8 mouse cellular contexts compared by ENCODE assay signal in the genomic region with DNA sequence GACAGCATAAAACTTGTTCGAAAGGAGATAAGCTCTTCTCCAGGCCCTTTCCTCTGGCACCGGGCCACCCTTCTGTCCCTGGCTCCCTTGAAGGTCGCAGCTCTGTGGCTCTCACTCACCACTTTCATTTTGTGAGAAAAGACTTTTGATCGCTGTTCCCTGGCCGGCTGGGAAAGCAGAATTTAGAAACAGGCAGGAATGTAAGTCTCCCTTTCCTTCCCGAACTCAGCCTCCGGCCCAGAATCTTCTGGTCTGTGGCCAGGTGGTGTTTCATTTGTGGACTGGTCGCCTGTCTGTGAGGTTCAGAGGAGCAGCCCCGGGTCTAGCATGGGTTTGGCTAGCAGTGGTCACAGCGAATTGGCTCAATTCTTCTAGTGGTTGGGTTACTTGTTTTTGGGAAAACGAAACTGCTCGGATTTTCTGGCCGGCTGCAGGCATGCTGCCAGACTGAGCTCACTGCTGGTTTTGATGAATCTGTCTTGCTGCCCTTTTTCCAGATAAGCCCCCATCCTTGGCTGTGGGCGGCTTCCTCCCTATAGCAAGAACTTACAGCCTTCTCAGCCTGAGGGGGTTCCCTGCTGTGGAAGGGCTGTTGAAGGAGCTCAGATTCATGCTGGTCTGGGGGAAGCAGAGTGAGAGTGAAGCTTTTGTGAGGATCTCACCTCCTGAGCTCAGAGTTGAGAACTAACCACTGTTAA. TPM values are rescaled to one million over a fixed set of nuclear protein-coding genes. Genes with fewer than 3 reads are reported as not detected.
DNase-seq lines count a peak whose midpoint lies in the region; ATAC-seq and TF ChIP-seq lines count a peak whose summit lies in the region.

A gene (minus strand): TSS at position 362 of the 698 bp plus-strand sequence.

- no peaks in the 10 kb centered on the region for H3K9me3 ChIP-seq in intestine, embryonic 16.5 days (ENCODE audit: control insufficient read depth, low read length)
- no peaks in the 10 kb centered on the region for H3K9me3 ChIP-seq in limb, embryonic 14.5 days (ENCODE audit: control insufficient read depth, low read length)
- no peaks in the 10 kb centered on the region for H3K9me3 ChIP-seq in midbrain, embryonic 13.5 days
- H3K9me3 ChIP-seq in stomach, embryonic 14.5 days (ENCODE audit: control insufficient read depth, low read depth, low read length): no peaks in the 10 kb centered on the region

- peak; percentile 74 for ATAC-seq in intestine, embryonic 16.5 days
- ATAC-seq in limb, embryonic 14.5 days (ENCODE audit: low FRiP score, low read depth): no peak
- no peak for ATAC-seq in midbrain, embryonic 13.5 days
- ATAC-seq in stomach, embryonic 14.5 days (ENCODE audit: insufficient number of reproducible peaks, insufficient read depth, low FRiP score, low read depth): peak; percentile 57; the same call in 1 of the 2 replicates

- H3K4me1 ChIP-seq in thymus, adult 2 months (replicated peaks; ENCODE audit: control insufficient read depth, insufficient read depth, low read length): peaks cover 11% of the 10 kb centered on the region
- peaks cover 13% of the 10 kb centered on the region for H3K4me1 ChIP-seq in intestine, embryonic 16.5 days (ENCODE audit: control insufficient read depth, insufficient read depth, low read length)
- H3K4me1 ChIP-seq in limb, embryonic 14.5 days (ENCODE audit: control insufficient read depth, insufficient read depth, low read length): peaks cover 5% of the 10 kb centered on the region; the same call in 1 of the 2 replicates
- peaks cover 17% of the 10 kb centered on the region for H3K4me1 ChIP-seq in midbrain, embryonic 13.5 days (replicated peaks)
- peaks cover 8% of the 10 kb centered on the region; the same call in 1 of the 2 replicates for H3K4me1 ChIP-seq in stomach, embryonic 14.5 days (ENCODE audit: control insufficient read depth, insufficient read depth, low read length)

- peak within 1 kb of the TSS; percentile 72 for H3K4me3 ChIP-seq in thymus, adult 2 months (ENCODE audit: control insufficient read depth, insufficient read depth, low read length)
- peak within 1 kb of the TSS; percentile 51 for H3K4me3 ChIP-seq in intestine, embryonic 16.5 days (ENCODE audit: low read length)
- H3K4me3 ChIP-seq in limb, embryonic 14.5 days (replicated peaks; ENCODE audit: low read length): peak within 1 kb of the TSS; percentile 45
- peak within 1 kb of the TSS; percentile 34 for H3K4me3 ChIP-seq in midbrain, embryonic 13.5 days (replicated peaks)
- H3K4me3 ChIP-seq in stomach, embryonic 14.5 days (ENCODE audit: low read depth, low read length): peak within 1 kb of the TSS; percentile 41

- TF ChIP-seq CTCF in thymus, adult 2 months (IDR thresholded peaks at IDR 0.05; ENCODE audit: borderline replicate concordance, control insufficient read depth, extremely low read depth, insufficient read depth, low read length, poor library complexity): no peak

- H3K36me3 ChIP-seq in thymus, adult 2 months (ENCODE audit: control insufficient read depth, insufficient read depth, low read length): no peaks in the 10 kb centered on the region
- H3K36me3 ChIP-seq in intestine, embryonic 16.5 days (ENCODE audit: control insufficient read depth, insufficient read depth, low read length): no peaks in the 10 kb centered on the region
- H3K36me3 ChIP-seq in limb, embryonic 14.5 days (ENCODE audit: control insufficient read depth, insufficient read depth, low read length): no peaks in the 10 kb centered on the region; the same call in 1 of the 2 replicates
- no peaks in the 10 kb centered on the region for H3K36me3 ChIP-seq in midbrain, embryonic 13.5 days
- H3K36me3 ChIP-seq in stomach, embryonic 14.5 days (ENCODE audit: control insufficient read depth, insufficient read depth, low read length): no peaks in the 10 kb centered on the region

- TF ChIP-seq POLR2A in thymus, adult 2 months (IDR thresholded peaks at IDR 0.05; ENCODE audit: control insufficient read depth, extremely low read depth, insufficient read depth, low read length, poor library complexity): no peak
- TF ChIP-seq POLR2A in limb, embryonic 14.5 days (IDR thresholded peaks at IDR 0.05; ENCODE audit: borderline replicate concordance, extremely low read depth, insufficient read depth, insufficient read length): no peak

- peak within 1 kb of the TSS; percentile 72 for H3K9ac ChIP-seq in intestine, embryonic 16.5 days (ENCODE audit: low read depth, low read length)
- peak within 1 kb of the TSS; percentile 60 for H3K9ac ChIP-seq in limb, embryonic 14.5 days (ENCODE audit: low read depth, low read length, severe bottlenecking)
- H3K9ac ChIP-seq in midbrain, embryonic 13.5 days (replicated peaks): peak within 1 kb of the TSS; percentile 52
- H3K9ac ChIP-seq in stomach, embryonic 14.5 days (replicated peaks; ENCODE audit: low read depth, low read length): peak within 1 kb of the TSS; percentile 25; the same call in 1 of the 2 replicates

- peak within 1 kb of the TSS; percentile 40; the same call in 1 of the 2 replicates for H3K27ac ChIP-seq in thymus, adult 2 months (ENCODE audit: control insufficient read depth, insufficient read depth, low read length)
- H3K27ac ChIP-seq in intestine, embryonic 16.5 days (ENCODE audit: low read length): peak within 1 kb of the TSS; percentile 78
- H3K27ac ChIP-seq in limb, embryonic 14.5 days (replicated peaks; ENCODE audit: low read depth, low read length): no peak within 1 kb of the TSS; the same call in 1 of the 2 replicates
- no peak within 1 kb of the TSS for H3K27ac ChIP-seq in midbrain, embryonic 13.5 days
- peak within 1 kb of the TSS; percentile 44; the same call in 1 of the 2 replicates for H3K27ac ChIP-seq in stomach, embryonic 14.5 days (ENCODE audit: low read length)

- DNase-seq in thymus, adult 2 months: no peak
- DNase-seq in thymus, adult 18-20 months: no peak
- peak; percentile 31 for DNase-seq in embryo, embryonic 10 days (ENCODE audit: low spot score)
- DNase-seq in heart, adult 11 months: peak; percentile 97
- peak; percentile 49 for DNase-seq in limb, embryonic 14.5 days (ENCODE audit: low spot score)

- WGBS in thymus, adult 2 months: 4% methylated on average over 14 of the region's 14 CpGs
- WGBS in intestine, embryonic 16.5 days: 9% methylated on average over 14 of the region's 14 CpGs
- 5% methylated on average over 14 of the region's 14 CpGs for WGBS in limb, embryonic 14.5 days
- 7% methylated on average over 14 of the region's 14 CpGs for WGBS in midbrain, embryonic 13.5 days
- 5% methylated on average over 14 of the region's 14 CpGs for WGBS in stomach, embryonic 14.5 days

- H3K4me2 ChIP-seq in intestine, embryonic 16.5 days (ENCODE audit: low read depth, low read length): peak within 1 kb of the TSS; percentile 88
- peak within 1 kb of the TSS; percentile 89 for H3K4me2 ChIP-seq in limb, embryonic 14.5 days (replicated peaks; ENCODE audit: low read depth, low read length, severe bottlenecking)
- H3K4me2 ChIP-seq in midbrain, embryonic 13.5 days (replicated peaks): peak within 1 kb of the TSS; percentile 58
- H3K4me2 ChIP-seq in stomach, embryonic 14.5 days (replicated peaks; ENCODE audit: low read depth, low read length): peak within 1 kb of the TSS; percentile 67

- no peaks in the 10 kb centered on the region for H3K27me3 ChIP-seq in thymus, adult 2 months (ENCODE audit: control insufficient read depth, insufficient read depth, low read length)
- H3K27me3 ChIP-seq in intestine, embryonic 16.5 days (replicated peaks; ENCODE audit: control insufficient read depth, insufficient read depth, low read length): no peaks in the 10 kb centered on the region
- no peaks in the 10 kb centered on the region for H3K27me3 ChIP-seq in limb, embryonic 14.5 days (ENCODE audit: control insufficient read depth, insufficient read depth, low read length)
- peaks cover 22% of the 10 kb centered on the region; the same call in 1 of the 2 replicates for H3K27me3 ChIP-seq in midbrain, embryonic 13.5 days
- no peaks in the 10 kb centered on the region for H3K27me3 ChIP-seq in stomach, embryonic 14.5 days (ENCODE audit: control insufficient read depth, insufficient read depth, low read length)

RNA-seq across cellular contexts. Expression of the gene that starts here (rescaled TPM):
- 3.3 and 4.1 TPM in 2 replicates for polyA plus RNA-seq in thymus, adult 2 months (2012; rRNA removed)
- polyA plus RNA-seq in intestine, embryonic 16.5 days (2015; fragmentation: Nextera tagmentation; extraction: Ambion mirVana): 12.2 and 14.1 TPM in 2 replicates
- polyA plus RNA-seq in limb, embryonic 14.5 days (2012; rRNA removed): 5.8 and 7.8 TPM in 2 replicates
- 11.3 and 12.9 TPM in 2 replicates for polyA plus RNA-seq in limb, embryonic 14.5 days (2014; fragmentation: Nextera tagmentation; extraction: Ambion mirVana)
- polyA plus RNA-seq in midbrain, embryonic 13.5 days (2015; fragmentation: Nextera tagmentation; extraction: Ambion mirVana): 3.7 TPM in 2 replicates
- polyA plus RNA-seq in stomach, embryonic 14.5 days (2014; fragmentation: Nextera tagmentation; extraction: Ambion mirVana): 30.6 and 35.9 TPM in 2 replicates

Comparison
In these comparisons a context has a peak if more than half of its experiments do, and no peak if none do; other contexts are left out.
1. DNase-seq: peak in embryo, embryonic 10 days (single experiment), heart, adult 11 months (single experiment) and limb, embryonic 14.5 days (single experiment); none in thymus, adult 2 months (single experiment) and thymus, adult 18-20 months (0 of 2).
2. H3K27ac ChIP-seq: peak in thymus, adult 2 months (single experiment), intestine, embryonic 16.5 days (single experiment) and stomach, embryonic 14.5 days (single experiment); none in limb, embryonic 14.5 days (single experiment) and midbrain, embryonic 13.5 days (single experiment).
3. ATAC-seq: peak in intestine, embryonic 16.5 days (single experiment) and stomach, embryonic 14.5 days (single experiment); none in limb, embryonic 14.5 days (single experiment) and midbrain, embryonic 13.5 days (single experiment).
4. Peak in every context shown above with its lines, with median percentiles within 50 percentile points of each other: H3K4me3 ChIP-seq, H3K4me2 ChIP-seq and H3K9ac ChIP-seq.